Mouse (Mus musculus) 416B (cell line): ENCODE measurements at regions not wholly inside any gene's neighbourhood (a gene's known extent, or its start where the extent isn't known, plus 50 kb on each side); places are given as distances from the start of the nearest gene placed in this dataset.
A peak's percentile ranks its signal among the peaks of the same experiment; 100 is the strongest.

ENCODE experiments used
- DNase-seq: peaks from one replicate; pipeline ENCODE4 v3.0.0; 2011; ENCODE audit warnings: low read depth

GRCm38 (mm10) chr4:119018573-119018972 lies 57.2 kb downstream of the Lao1 start:
- DNase-seq: no peak

GRCm38 (mm10) chr4:119019013-119019781 lies 57.8 kb downstream of the Lao1 start:
- DNase-seq: peak; percentile 63

- DNase-seq: no peak
These were observed 61.0 kb downstream of the Lao1 start for GRCm38 (mm10) chr4:119022338-119022737.

- no peak for DNase-seq
These were observed 65.0 kb downstream of the Lao1 start for GRCm38 (mm10) chr4:119026237-119026861.

DNA sequence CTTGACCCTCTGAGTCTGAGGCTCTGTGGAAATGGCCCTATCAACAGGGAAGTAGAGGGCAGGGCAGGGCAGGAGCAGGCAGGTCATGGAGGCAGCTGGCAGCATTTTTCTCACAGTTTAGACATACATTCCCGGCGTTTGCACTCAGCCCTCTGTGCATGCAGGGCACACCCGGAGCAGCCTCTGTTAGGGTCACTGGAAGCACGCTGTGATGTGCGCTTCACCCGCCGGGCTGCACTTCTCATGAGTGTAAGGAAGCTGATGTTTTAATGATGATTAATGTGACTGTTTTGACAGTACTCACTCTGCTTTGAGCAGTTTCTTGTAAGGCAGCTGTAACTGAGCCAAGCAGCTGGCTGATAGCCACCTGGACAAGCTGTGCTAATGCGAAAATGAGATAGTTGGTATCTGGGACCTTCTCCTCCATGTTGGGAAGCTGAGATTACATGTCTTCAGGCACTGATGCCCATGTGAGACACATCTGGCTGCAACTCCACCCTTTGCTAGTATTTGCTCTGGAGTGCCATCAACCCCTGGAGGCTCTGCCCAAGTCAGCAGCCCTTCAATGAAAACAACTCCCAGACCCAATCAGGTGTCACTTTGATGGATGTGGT lies 66.9 kb downstream of the Lao1 start:
- DNase-seq: no peak

DNA sequence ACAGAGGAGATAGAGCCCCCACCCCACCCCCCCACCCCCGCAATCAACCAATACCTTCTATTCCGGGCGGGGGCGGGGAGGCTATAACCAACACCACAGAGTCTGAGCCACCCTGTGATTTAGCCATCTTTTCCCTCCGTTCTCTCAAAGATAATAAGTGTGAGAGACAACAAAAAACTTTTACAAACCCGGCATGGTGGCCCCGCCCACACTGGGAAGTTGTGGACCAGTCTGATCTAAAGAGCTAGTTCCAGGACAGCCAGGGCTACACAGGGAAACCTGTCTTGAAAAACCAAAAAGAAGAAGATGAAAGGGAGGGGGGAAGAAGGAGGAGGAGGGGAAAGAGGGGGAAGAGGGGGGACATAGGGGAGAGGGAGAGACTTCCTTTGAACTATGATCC lies 67.7 kb downstream of the Lao1 start:
- no peak for DNase-seq

DNA sequence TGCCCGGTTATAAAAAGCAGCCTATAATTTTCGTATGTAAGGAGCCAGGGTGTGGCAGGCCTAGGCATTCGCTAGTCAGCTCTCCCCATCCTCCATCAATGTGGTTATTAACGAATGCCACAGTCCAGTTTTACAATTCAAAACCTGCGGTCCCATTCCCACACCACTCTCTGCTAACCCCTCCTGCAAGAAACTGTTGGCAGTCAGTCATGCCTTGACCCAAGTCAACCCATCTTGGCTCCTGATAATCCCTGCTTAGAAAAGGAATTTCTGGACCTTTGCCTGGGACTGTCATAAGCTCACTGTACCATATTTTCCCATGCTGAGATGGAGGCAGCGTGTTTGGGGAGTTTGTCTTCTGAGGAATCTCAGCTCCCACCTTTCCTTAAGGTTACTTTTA lies 68.4 kb downstream of the Lao1 start:
- DNase-seq: no peak

DNA sequence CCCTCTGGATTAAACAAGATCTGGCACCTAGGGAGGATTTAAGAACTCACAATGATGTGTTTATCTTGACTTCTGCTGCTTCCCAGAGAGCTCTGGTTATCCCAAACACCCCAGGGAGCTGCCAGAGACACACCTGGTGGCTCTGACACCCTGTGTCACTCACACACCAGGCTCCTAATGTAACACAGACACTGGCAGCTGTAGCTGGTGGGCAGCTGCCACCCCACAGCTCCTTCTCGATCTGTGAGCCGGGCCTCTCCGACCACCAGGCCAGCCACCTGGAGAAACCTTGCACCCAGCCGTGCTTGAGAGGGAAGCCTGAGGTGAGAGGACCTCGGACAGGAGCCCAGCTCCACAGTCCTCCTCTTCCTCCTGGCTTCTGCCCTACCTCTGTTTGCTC lies 69.5 kb downstream of the Lao1 start:
- DNase-seq: no peak

- no peak for DNase-seq
These were observed 71.6 kb downstream of the Lao1 start for GRCm38 (mm10) chr4:119033006-119033405.

GRCm38 (mm10) chr4:119036582-119036981 lies 71.9 kb upstream of the Slc2a1 start:
- DNase-seq: peak; percentile 81

GRCm38 (mm10) chr4:119040041-119040440 lies 68.5 kb upstream of the Slc2a1 start:
- DNase-seq: no peak

- DNase-seq: peak; percentile 62
These were observed 66.9 kb upstream of the Slc2a1 start for GRCm38 (mm10) chr4:119041616-119042015.

GRCm38 (mm10) chr4:119044005-119044677 lies 64.4 kb upstream of the Slc2a1 start:
- no peak for DNase-seq

DNA sequence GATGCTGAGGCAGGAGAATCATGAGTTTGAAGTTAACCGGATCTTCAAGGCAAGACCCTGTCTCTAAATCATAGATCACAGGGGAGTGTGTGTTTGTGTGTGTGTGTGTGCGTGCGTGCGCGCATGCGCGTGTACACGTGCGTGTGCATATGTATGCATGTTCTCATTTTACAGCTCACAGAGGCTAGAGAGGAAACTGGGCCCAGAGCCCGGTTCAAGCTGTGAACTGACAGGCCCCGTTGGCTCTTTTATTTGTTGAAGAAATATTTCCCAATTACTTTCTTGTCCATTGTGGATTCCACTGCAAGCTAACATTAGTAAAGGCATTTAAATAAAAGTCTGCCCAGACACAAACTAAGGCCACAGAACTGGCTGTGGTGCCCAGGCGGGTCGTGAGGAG lies 63.7 kb upstream of the Slc2a1 start:
- DNase-seq: no peak

GRCm38 (mm10) chr4:119050867-119051353 lies 57.6 kb upstream of the Slc2a1 start:
- DNase-seq: peak; percentile 24

DNA sequence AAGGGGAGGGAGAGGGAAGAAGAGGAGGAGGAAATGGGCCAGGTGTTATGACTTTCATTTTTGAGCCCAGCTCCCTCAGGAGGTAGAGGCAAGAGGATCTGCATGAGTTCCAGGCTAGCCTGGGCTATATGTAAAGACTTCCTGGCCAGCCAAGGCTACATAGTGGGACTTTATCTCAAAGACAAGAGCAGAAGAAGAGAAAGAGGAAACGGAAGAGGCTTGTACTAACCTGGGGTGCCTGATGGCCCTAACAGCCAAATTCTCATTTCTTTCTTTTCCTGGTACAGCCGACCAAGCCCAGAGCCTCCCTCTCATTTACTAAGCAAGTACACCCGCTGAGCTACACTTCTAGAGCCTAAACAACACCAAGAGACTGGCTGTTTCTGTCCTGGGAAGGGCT lies 56.0 kb upstream of the Slc2a1 start:
- no peak for DNase-seq

DNA sequence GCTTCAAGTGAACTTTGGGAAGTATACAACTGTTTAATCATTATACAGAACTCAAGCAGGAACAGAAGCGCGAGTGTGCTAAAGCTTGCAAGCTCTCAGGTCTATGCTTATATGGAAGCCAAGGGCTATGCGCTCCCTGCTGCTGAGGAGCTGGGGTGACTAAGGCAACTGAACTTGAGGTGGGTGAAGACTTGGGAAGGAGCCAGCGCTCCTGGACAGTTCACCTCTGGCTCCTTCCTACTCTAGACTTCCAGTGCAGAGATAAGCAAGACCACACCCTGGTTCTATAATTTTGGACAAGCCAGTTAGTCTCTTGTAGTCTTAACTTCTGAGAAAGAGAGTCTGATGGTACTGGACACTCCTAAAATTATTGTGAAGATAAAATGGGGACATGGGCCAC lies 55.3 kb upstream of the Slc2a1 start:
- DNase-seq: no peak

- DNase-seq: no peak
These were observed 54.8 kb upstream of the Slc2a1 start for GRCm38 (mm10) chr4:119053680-119054079.

GRCm38 (mm10) chr4:119054129-119054528 lies 54.4 kb upstream of the Slc2a1 start:
- no peak for DNase-seq

DNA sequence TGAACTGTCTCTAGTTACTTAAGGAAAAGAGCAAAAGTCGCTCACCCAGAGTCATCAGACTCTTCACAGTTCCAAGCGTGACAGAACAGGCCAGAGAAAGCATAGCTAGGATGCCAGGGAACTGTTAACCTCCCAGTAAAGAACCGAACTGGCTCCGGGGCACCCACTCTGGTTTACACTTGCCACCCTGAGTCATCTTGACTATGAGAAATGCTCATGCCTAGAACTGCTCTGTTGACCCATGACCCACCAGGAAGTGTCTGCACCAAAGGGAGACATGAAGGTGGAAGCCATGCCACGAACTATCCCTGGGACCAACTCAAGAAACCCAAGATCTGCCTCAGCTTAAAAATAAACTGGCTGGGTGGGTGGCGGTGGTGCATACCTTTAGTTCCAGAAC lies 51.3 kb upstream of the Slc2a1 start:
- no peak for DNase-seq

DNA sequence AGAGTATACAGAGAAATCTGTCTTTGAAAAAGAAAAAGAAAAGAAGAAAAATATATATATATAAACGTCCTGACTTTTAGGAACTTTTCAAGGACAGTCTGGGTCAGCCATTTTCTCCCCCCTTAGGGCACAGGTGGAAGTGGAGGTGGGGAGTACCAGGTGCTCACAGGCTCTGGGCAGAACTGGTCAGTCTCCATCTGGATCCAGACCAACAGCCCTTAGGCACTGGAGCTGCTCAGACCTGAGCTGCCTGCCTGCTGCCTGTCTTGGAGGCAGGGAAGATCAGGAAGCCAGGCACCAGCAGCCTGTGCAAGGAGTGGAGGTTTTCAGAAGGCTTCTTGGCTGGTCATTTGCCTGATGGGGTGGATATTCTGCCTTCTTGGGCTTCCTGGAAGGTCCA lies 50.7 kb upstream of the Slc2a1 start:
- DNase-seq: no peak
